Mouse (Mus musculus) MEL (cell line): ENCODE results near the gene Cerk.

Experiments
- MAX ChIP-seq: IDR thresholded peaks from 2 replicates; pipeline ENCODE4 v1.6.1; 2011; ENCODE audit warnings: low read length, improper control_type of control experiment
- POLR2A ChIP-seq, 2 experiments: IDR thresholded peaks; 2 replicates each; pipeline ENCODE4 v1.6.1; 2011 to 2012; ENCODE audit warnings: low read length in 2 of 2, mild to moderate bottlenecking in 2 of 2, control low read depth in 1 of 2, improper control_type of control experiment in 1 of 2, low read depth in 1 of 2, moderate library complexity in 1 of 2; ENCODE audit not compliant: control insufficient read depth in 1 of 2, insufficient read depth in 1 of 2, poor library complexity in 1 of 2

- TF ChIP-seq POLR2A (IDR thresholded peaks at IDR 0.05; ENCODE audit: control insufficient read depth in 1 of 2, insufficient read depth in 1 of 2, low read depth in 1 of 2, low read length in 2 of 2, poor library complexity in 1 of 2) (no peak), MAX (no peak)
These were observed 15.9 kb upstream of the Cerk start for GRCm38 (mm10) chr15:86201696-86202330.
